Mouse (Mus musculus) liver, embryonic 14 days (tissue): ENCODE data around the gene Lca5. TPM values are rescaled to one million over a fixed set of nuclear protein-coding genes. Genes with fewer than 3 reads are reported as not detected.

Experiments
- polyA plus RNA-seq: library from polyadenylated mRNA; depleted of rRNA; stranded (reverse); fragments of >200 nt; gene quantifications from 2 replicates; pipeline ENCODE4 v1.2.3, GENCODE M21; 2012; rRNA removed

Lca5 gene
- polyA plus RNA-seq: 0.65 and 0.74 TPM in 2 replicates

DNA sequence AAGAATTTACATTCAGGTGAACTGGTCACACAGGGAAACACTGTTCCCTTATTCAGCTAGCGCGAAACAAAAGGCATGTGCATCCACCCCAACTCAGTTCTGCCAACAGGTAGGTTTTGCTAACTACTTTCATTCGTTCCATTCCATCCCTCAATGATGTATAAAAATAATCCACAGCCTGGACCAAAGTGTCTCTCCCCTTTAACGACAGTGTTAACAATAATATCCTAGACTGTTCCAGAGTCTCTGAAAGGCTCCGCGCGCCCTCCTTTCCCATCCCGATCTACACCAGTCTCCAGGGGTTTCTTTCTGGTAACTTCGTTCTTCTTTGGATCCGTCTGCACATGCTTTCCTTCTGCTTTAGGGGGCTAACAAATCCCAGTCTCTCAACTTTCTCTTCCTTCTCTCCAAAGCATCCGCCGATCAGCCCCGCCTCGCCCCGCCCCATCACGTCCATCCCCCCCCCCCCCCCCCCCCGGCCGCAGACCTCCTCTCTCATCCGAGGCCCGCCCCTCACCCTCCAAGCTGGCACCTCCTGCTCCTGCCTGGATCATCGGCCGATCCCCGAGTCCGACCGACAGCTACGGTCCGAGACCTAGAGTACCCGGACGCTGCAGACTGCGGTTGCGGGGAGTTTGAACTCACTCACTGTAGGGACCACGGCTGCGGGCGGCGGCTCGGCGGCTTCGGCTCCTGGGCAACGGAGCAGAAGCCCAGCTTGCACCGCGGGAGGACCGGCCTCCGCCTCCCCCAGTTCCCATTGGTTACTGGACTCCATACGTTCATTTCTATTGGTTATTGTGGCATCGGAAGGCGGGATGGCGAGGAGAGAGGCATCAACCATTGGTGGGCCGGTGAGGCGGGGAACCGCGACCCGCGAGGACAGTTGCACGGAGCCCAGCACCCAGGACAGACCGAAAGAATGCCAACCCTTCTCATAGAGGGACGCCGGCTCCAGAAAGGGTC is at the start of gene Lca5:
Lca5 (minus strand) TSS at position 736 of the 966 bp plus-strand sequence.

Other genes with a start within 250 kb of the Lca5 start
- 3.6 and 4.1 TPM in 2 replicates for gene Sh3bgrl2, start 107.2 kb upstream of the Lca5 start, polyA plus RNA-seq